Mouse (Mus musculus) lung, postnatal 0 days (tissue): ENCODE results near the gene Phf21a. TPM values are rescaled to one million over a fixed set of nuclear protein-coding genes. Genes with fewer than 3 reads are reported as not detected.

Experiments
- ATAC-seq: fragments of 200-750 bp; cut with Nextera tagmentation; 2 replicates; pipeline ENCODE4 v1.8.0; 2017; ENCODE audit warnings: moderate library complexity
- DNase-seq: peaks from one replicate; pipeline ENCODE4 v3.0.0-alpha.2; 2016; ENCODE audit warnings: low spot score
- H3K27ac ChIP-seq: fragments of 300-500 bp; sonication (generic); 2 replicates; pipeline ENCODE4 v1.5.1; 2014; ENCODE audit warnings: antibody characterized with exemption, mild to moderate bottlenecking, low read length, mixed read lengths
- H3K27me3 ChIP-seq: fragments of 300-500 bp; sonication (generic); replicated peaks from 2 replicates; pipeline ENCODE4 v1.6.1; 2014; ENCODE audit warnings: low read length, mixed read lengths; ENCODE audit not compliant: insufficient read depth
- H3K36me3 ChIP-seq: fragments of 300-500 bp; sonication (generic); 2 replicates; pipeline ENCODE4 v1.6.1; 2014; ENCODE audit warnings: low read length, mixed read lengths; ENCODE audit not compliant: insufficient read depth
- H3K4me1 ChIP-seq: fragments of 300-500 bp; sonication (generic); 2 replicates; pipeline ENCODE4 v1.6.1; 2014; ENCODE audit warnings: antibody characterized with exemption, low read depth, low read length, mixed read lengths; ENCODE audit not compliant: insufficient read depth
- H3K4me2 ChIP-seq: fragments of 300-500 bp; sonication (generic); replicated peaks from 2 replicates; pipeline ENCODE4 v1.6.1; 2014; ENCODE audit warnings: low read depth, mild to moderate bottlenecking, low read length, moderate library complexity, mixed read lengths
- H3K4me3 ChIP-seq: fragments of 300-500 bp; sonication (generic); 2 replicates; pipeline ENCODE4 v1.5.1; 2014; ENCODE audit warnings: low read depth, low read length
- H3K9ac ChIP-seq: fragments of 300-500 bp; sonication (generic); replicated peaks from 2 replicates; pipeline ENCODE4 v1.6.1; 2014; ENCODE audit warnings: low read depth, mild to moderate bottlenecking
- H3K9me3 ChIP-seq: fragments of 300-500 bp; sonication (generic); 2 replicates; pipeline ENCODE4 v1.6.1; 2016; ENCODE audit warnings: low read length, mixed read lengths
- CTCF ChIP-seq: IDR thresholded peaks from 2 replicates; pipeline ENCODE4 v1.5.1; 2016; ENCODE audit warnings: antibody characterized with exemption, mild to moderate bottlenecking
- EP300 ChIP-seq: IDR thresholded peaks from 2 replicates; pipeline ENCODE4 v1.6.1; 2016; ENCODE audit warnings: antibody characterized with exemption, mild to moderate bottlenecking, control low read depth
- WGBS: fragments of 180-500 bp; shearing (Covaris S2); extraction: QIAGEN DNeasy Blood & Tissue Kit; methylation state at CpG from one replicate; pipeline ENCODE4 v1.1.7; 2014; 5-methylcytosine and 5-hydroxymethylcytosine counted together
- polyA plus RNA-seq: library from polyadenylated mRNA; unstranded; fragments of >200 nt; fragmentation: Nextera tagmentation; extraction: Ambion mirVana; gene quantifications from 2 replicates; pipeline ENCODE4 v1.2.1, GENCODE M21; 2015

The Phf21a gene
- polyA plus RNA-seq, 1 experiment from 2014 or later = 12.9 TPM

- no peak for DNase-seq
- Histone ChIP-seq H3K4me3 (no peak overlapping the region), H3K36me3 (peaks cover 4% of the 10 kb centered on the region; the same call in 1 of the 2 replicates), H3K4me1 (no peaks in the 10 kb centered on the region), H3K4me2 (no peak overlapping the region), H3K27me3 (no peaks in the 10 kb centered on the region), H3K9ac (no peak overlapping the region), H3K9me3 (no peaks in the 10 kb centered on the region), H3K27ac (no peak overlapping the region)
- WGBS = 97% methylated on average over 2 of the region's 2 CpGs
- no peak for TF ChIP-seq EP300
- no peak for ATAC-seq
Observed at GRCm38 (mm10) chr2:92331871-92332270, 239.0 kb downstream of the Phf21a start.

- no peak for TF ChIP-seq CTCF
- no peak for TF ChIP-seq EP300
Observed at GRCm38 (mm10) chr2:92342418-92342817, 249.5 kb downstream of the Phf21a start.

DNA sequence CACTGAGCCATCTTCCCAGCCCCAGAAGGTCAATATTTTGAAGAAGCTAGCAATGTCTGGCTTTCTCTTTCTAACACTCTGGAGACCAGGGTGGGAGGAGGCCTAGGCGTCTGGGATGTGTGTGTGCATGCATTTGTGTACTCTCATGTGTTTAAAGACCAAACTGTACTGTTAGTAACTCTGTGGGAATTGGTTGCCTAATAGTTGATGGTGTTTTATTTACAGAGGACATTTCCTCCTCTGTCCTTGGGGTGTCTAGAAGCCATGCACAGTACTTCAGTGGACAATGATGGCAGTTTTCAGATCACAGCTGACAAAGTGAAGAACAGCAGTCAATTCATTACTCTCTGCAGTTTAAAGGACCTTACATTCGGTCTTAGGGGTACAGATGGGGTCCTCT, 254.3 kb downstream of the Phf21a start:
- Histone ChIP-seq H3K4me1 (no peaks in the 10 kb centered on the region), H3K9me3 (no peaks in the 10 kb centered on the region), H3K4me2 (no peak overlapping the region), H3K36me3 (peaks cover 23% of the 10 kb centered on the region; the same call in 1 of the 2 replicates), H3K27me3 (no peaks in the 10 kb centered on the region), H3K27ac (no peak overlapping the region), H3K4me3 (no peak overlapping the region), H3K9ac (no peak overlapping the region)
- DNase-seq = no peak
- TF ChIP-seq CTCF (no peak), EP300 (no peak)
- WGBS = 86% methylated on average over 2 of the region's 2 CpGs
- peak; percentile 35 for ATAC-seq

More at GRCm38 (mm10) chr2:92342418-92342817, 249.5 kb downstream of the Phf21a start:
- H3K9ac ChIP-seq = no peak overlapping the region
- no peak overlapping the region for H3K27ac ChIP-seq
- H3K27me3 ChIP-seq = no peaks in the 10 kb centered on the region
- ATAC-seq (no peak), DNase-seq (no peak)
- H3K4me3 ChIP-seq = no peak overlapping the region
- H3K9me3 ChIP-seq = no peaks in the 10 kb centered on the region
- no peak overlapping the region for H3K4me2 ChIP-seq
- H3K4me1 ChIP-seq = no peaks in the 10 kb centered on the region
- no peaks in the 10 kb centered on the region; the same call in 1 of the 2 replicates for H3K36me3 ChIP-seq

- no peak overlapping the region for H3K9ac ChIP-seq
- DNase-seq (no peak), ATAC-seq (no peak)
- TF ChIP-seq CTCF = no peak
- TF ChIP-seq EP300 = no peak
- no peaks in the 10 kb centered on the region for H3K27me3 ChIP-seq
- no peaks in the 10 kb centered on the region for H3K9me3 ChIP-seq
- H3K4me1 ChIP-seq = no peaks in the 10 kb centered on the region
- H3K27ac ChIP-seq = no peak overlapping the region
- WGBS = 60% methylated on average over 6 of the region's 6 CpGs
- H3K4me2 ChIP-seq = no peak overlapping the region
- peaks cover 23% of the 10 kb centered on the region; the same call in 1 of the 2 replicates for H3K36me3 ChIP-seq
- H3K4me3 ChIP-seq = no peak overlapping the region
Observed at GRCm38 (mm10) chr2:92349589-92350425, 256.9 kb downstream of the Phf21a start.

GRCm38 (mm10) chr2:92350686-92351085, 257.8 kb downstream of the Phf21a start:
- Histone ChIP-seq H3K9ac (no peak overlapping the region), H3K4me2 (no peak overlapping the region), H3K27ac (no peak overlapping the region), H3K36me3 (peaks cover 23% of the 10 kb centered on the region; the same call in 1 of the 2 replicates), H3K4me3 (no peak overlapping the region), H3K9me3 (no peaks in the 10 kb centered on the region), H3K27me3 (no peaks in the 10 kb centered on the region), H3K4me1 (no peaks in the 10 kb centered on the region)
- DNase-seq (no peak), ATAC-seq (no peak)
- no peak for TF ChIP-seq CTCF
- no peak for TF ChIP-seq EP300
- WGBS = 65% methylated on average over 5 of the region's 5 CpGs

- H3K9me3 ChIP-seq = no peaks in the 10 kb centered on the region
- H3K4me3 ChIP-seq = no peak overlapping the region
- TF ChIP-seq CTCF = no peak
- no peak for TF ChIP-seq EP300
- H3K9ac ChIP-seq = no peak overlapping the region
- 76% methylated on average over 5 of the region's 5 CpGs for WGBS
- ATAC-seq (no peak), DNase-seq (no peak)
- no peaks in the 10 kb centered on the region for H3K27me3 ChIP-seq
- H3K36me3 ChIP-seq = peaks cover 36% of the 10 kb centered on the region
- no peak overlapping the region for H3K27ac ChIP-seq
- no peak overlapping the region for H3K4me2 ChIP-seq
- H3K4me1 ChIP-seq = no peaks in the 10 kb centered on the region
Observed at GRCm38 (mm10) chr2:92353402-92353801, 260.5 kb downstream of the Phf21a start.
